Mouse (Mus musculus): ENCODE measurements at regions not wholly inside any gene's neighbourhood (a gene's known extent, or its start where the extent isn't known, plus 50 kb on each side); places are given as distances from the start of the nearest gene placed in this dataset.
"Not testable (repeated sequence)": the region's sequence is repeated elsewhere in the genome, so short reads cannot be mapped to it uniquely, and the experiment has no call there.

DNA sequence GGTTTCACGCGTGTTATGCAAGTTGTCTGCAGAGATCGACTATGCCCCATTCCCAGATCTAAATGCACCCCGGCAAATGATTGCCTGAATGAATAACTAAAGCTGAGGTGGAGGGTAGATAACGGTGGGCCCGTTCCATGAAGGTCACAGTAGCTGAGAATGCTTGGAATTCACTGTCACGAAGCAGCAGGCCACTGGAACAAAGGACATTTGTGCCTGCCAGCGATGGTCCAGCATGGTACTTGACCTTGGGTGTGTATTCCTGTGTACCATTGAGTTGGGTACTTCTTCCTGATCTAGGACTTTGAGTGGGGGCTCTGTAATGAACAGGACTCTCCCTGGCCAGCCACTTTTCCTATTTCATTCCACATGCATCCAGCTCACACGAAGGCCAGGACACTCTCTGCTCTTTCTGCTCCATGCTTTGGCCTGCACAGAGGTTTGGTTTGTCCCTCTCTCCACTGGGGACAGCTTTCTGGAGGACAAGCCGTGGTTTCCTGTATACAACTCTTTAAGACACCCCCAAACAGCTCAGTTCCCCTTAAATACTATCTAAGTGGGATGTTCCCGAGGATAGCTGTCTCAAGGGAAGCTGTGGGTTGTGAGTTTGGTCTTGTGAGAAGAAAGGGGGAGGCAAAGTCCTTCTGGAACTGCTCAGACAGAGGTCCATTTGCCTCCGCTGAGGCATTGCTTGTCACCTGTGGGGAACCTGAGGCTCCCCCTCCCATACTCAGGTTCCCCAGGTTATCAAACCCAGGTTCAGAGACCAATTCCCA, 246.9 kb downstream of the Diras2 start:
- no peak for DNase-seq (ENCODE audit: low spot score)
- Histone ChIP-seq H3K9ac (ENCODE audit: low read depth, low read length) (no peak overlapping the region), H3K36me3 (ENCODE audit: insufficient read depth, low read length) (no peaks in the 10 kb centered on the region), H3K9me3 (replicated peaks; ENCODE audit: low read length) (no peaks in the 10 kb centered on the region), H3K4me1 (replicated peaks; ENCODE audit: insufficient read depth, low read length) (no peaks in the 10 kb centered on the region), H3K27ac (no peak overlapping the region), H3K4me2 (ENCODE audit: low read length) (no peak overlapping the region), H3K27me3 (ENCODE audit: insufficient read depth, low read length) (no peaks in the 10 kb centered on the region), H3K4me3 (replicated peaks; ENCODE audit: low read depth, low read length) (no peak overlapping the region)
- TF ChIP-seq CTCF (IDR thresholded peaks at IDR 0.05; ENCODE audit: low read depth) = no peak
- WGBS = 77% methylated on average over 12 of the region's 12 CpGs
- ATAC-seq (replicated peaks; ENCODE audit: low FRiP score, low read depth) = no peak

DNA sequence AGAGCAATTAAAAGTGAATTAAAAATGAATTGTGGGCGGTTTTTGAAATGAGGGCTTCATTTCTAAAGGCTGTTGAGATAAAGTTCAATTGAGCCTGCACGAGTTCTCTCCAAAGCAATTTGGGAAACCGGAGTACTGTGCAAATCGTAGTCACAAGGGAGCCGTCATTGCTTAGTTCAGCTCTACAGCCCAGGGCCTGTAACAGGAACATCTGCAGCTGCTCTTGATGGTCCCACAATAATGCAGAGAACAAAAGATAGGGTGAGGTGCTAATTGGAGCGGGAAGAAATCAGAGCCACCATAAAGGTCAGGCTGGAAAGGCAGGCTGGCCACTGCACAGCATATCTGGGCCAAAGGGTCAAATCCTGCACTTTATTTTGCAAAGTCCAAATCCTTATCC, 242.7 kb downstream of the Diras2 start:
- no peak for ATAC-seq (replicated peaks; ENCODE audit: low FRiP score, low read depth)
- no peak for TF ChIP-seq CTCF (IDR thresholded peaks at IDR 0.05; ENCODE audit: low read depth)
- H3K4me1 ChIP-seq (replicated peaks; ENCODE audit: insufficient read depth, low read length) = no peaks in the 10 kb centered on the region
- no peaks in the 10 kb centered on the region for H3K9me3 ChIP-seq (replicated peaks; ENCODE audit: low read length)
- no peak overlapping the region for H3K9ac ChIP-seq (ENCODE audit: low read depth, low read length)
- no peak overlapping the region for H3K27ac ChIP-seq
- H3K4me2 ChIP-seq (ENCODE audit: low read length) = no peak overlapping the region
- H3K36me3 ChIP-seq (ENCODE audit: insufficient read depth, low read length) = no peaks in the 10 kb centered on the region
- whole genome bisulfite sequencing = 37% methylated on average over 6 of the region's 6 CpGs
- no peak overlapping the region for H3K4me3 ChIP-seq (replicated peaks; ENCODE audit: low read depth, low read length)
- DNase-seq (ENCODE audit: low spot score) = no peak
- H3K27me3 ChIP-seq (ENCODE audit: insufficient read depth, low read length) = no peaks in the 10 kb centered on the region

DNA sequence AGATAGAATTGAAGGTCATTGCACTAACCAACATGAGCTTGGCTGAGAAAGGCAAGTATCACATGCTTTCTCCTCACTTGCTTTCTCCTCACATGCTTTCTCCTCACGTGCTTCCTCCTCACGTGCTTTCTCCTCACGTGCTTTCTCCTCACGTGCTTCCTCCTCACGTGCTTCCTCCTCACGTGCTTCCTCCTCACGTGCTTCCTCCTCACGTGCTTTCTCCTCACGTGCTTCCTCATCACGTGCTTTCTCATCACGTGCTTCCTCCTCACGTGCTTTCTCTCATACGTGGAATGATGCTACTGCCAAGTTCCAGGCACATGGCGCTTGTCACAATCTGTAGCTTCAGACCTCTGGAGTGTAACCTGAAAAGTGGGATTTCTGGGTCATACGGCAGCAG, 235.2 kb downstream of the Diras2 start:
- 89% methylated on average over 15 of the region's 15 CpGs for WGBS
- Histone ChIP-seq H3K36me3 (ENCODE audit: insufficient read depth, low read length) (no peaks in the 10 kb centered on the region), H3K4me3 (replicated peaks; ENCODE audit: low read depth, low read length) (no peak overlapping the region), H3K9me3 (replicated peaks; ENCODE audit: low read length) (no peaks in the 10 kb centered on the region), H3K4me2 (ENCODE audit: low read length) (no peak overlapping the region), H3K4me1 (replicated peaks; ENCODE audit: insufficient read depth, low read length) (no peaks in the 10 kb centered on the region), H3K27me3 (ENCODE audit: insufficient read depth, low read length) (no peaks in the 10 kb centered on the region), H3K9ac (ENCODE audit: low read depth, low read length) (no peak overlapping the region), H3K27ac (no peak overlapping the region)
- TF ChIP-seq CTCF (IDR thresholded peaks at IDR 0.05; ENCODE audit: low read depth) = no peak
- DNase-seq (ENCODE audit: low spot score) (no peak), ATAC-seq (replicated peaks; ENCODE audit: low FRiP score, low read depth) (no peak)

GRCm38 (mm10) chr13:52296541-52297276, 234.4 kb downstream of the Diras2 start:
- H3K27me3 ChIP-seq (ENCODE audit: insufficient read depth, low read length) = no peaks in the 10 kb centered on the region
- ATAC-seq (replicated peaks; ENCODE audit: low FRiP score, low read depth) (no peak), DNase-seq (ENCODE audit: low spot score) (no peak)
- H3K9ac ChIP-seq (ENCODE audit: low read depth, low read length) = no peak overlapping the region
- no peak overlapping the region for H3K4me2 ChIP-seq (ENCODE audit: low read length)
- TF ChIP-seq CTCF (IDR thresholded peaks at IDR 0.05; ENCODE audit: low read depth) = no peak
- no peak overlapping the region for H3K27ac ChIP-seq
- WGBS = 71% methylated on average over 9 of the region's 9 CpGs
- no peak overlapping the region for H3K4me3 ChIP-seq (replicated peaks; ENCODE audit: low read depth, low read length)
- no peaks in the 10 kb centered on the region for H3K36me3 ChIP-seq (ENCODE audit: insufficient read depth, low read length)
- H3K9me3 ChIP-seq (replicated peaks; ENCODE audit: low read length) = no peaks in the 10 kb centered on the region
- H3K4me1 ChIP-seq (replicated peaks; ENCODE audit: insufficient read depth, low read length) = no peaks in the 10 kb centered on the region

DNA sequence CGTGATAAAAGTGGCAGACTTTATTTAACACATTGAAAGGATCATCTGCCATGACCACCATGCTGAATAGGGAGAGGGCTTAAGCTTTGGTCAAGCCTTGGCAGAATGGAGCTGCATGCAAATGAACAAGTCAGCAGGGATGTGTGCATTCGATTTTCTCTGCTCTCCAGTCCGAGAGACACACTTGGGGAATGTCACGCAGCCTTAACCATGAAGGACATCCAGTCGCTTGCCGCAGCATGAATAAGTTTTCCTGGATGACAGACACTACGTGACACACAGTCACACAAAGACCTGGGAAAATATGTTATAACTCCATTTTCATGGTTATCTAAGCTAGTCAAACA, 233.8 kb downstream of the Diras2 start:
- Histone ChIP-seq H3K36me3 (ENCODE audit: insufficient read depth, low read length) (no peaks in the 10 kb centered on the region), H3K27me3 (ENCODE audit: insufficient read depth, low read length) (no peaks in the 10 kb centered on the region), H3K9ac (ENCODE audit: low read depth, low read length) (no peak overlapping the region), H3K27ac (no peak overlapping the region), H3K4me3 (replicated peaks; ENCODE audit: low read depth, low read length) (no peak overlapping the region), H3K4me2 (ENCODE audit: low read length) (no peak overlapping the region), H3K4me1 (replicated peaks; ENCODE audit: insufficient read depth, low read length) (no peaks in the 10 kb centered on the region), H3K9me3 (replicated peaks; ENCODE audit: low read length) (no peaks in the 10 kb centered on the region)
- TF ChIP-seq CTCF (IDR thresholded peaks at IDR 0.05; ENCODE audit: low read depth) = no peak
- DNase-seq (ENCODE audit: low spot score) (no peak), ATAC-seq (replicated peaks; ENCODE audit: low FRiP score, low read depth) (no peak)
- WGBS = 80% methylated on average over 7 of the region's 7 CpGs

GRCm38 (mm10) chr13:52298362-52298761, 232.7 kb downstream of the Diras2 start:
- ATAC-seq (replicated peaks; ENCODE audit: low FRiP score, low read depth) = no peak
- Histone ChIP-seq H3K4me2 (ENCODE audit: low read length) (no peak overlapping the region), H3K9me3 (replicated peaks; ENCODE audit: low read length) (no peaks in the 10 kb centered on the region), H3K27ac (no peak overlapping the region), H3K4me3 (replicated peaks; ENCODE audit: low read depth, low read length) (no peak overlapping the region), H3K4me1 (replicated peaks; ENCODE audit: insufficient read depth, low read length) (no peaks in the 10 kb centered on the region), H3K27me3 (ENCODE audit: insufficient read depth, low read length) (no peaks in the 10 kb centered on the region), H3K36me3 (ENCODE audit: insufficient read depth, low read length) (no peaks in the 10 kb centered on the region), H3K9ac (ENCODE audit: low read depth, low read length) (no peak overlapping the region)
- 67% methylated on average over 5 of the region's 5 CpGs for WGBS
- no peak for TF ChIP-seq CTCF (IDR thresholded peaks at IDR 0.05; ENCODE audit: low read depth)
- no peak for DNase-seq (ENCODE audit: low spot score)

GRCm38 (mm10) chr13:52305328-52305727, 225.8 kb downstream of the Diras2 start:
- not testable (repeated sequence) for DNase-seq (ENCODE audit: low spot score)

More at GRCm38 (mm10) chr13:52305328-52305727, 225.8 kb downstream of the Diras2 start:
- not testable (repeated sequence) for ATAC-seq (replicated peaks; ENCODE audit: low FRiP score, low read depth); H3K27me3 ChIP-seq (ENCODE audit: insufficient read depth, low read length); H3K4me1 ChIP-seq (replicated peaks; ENCODE audit: insufficient read depth, low read length); H3K36me3 ChIP-seq (ENCODE audit: insufficient read depth, low read length); H3K4me3 ChIP-seq (replicated peaks; ENCODE audit: low read depth, low read length); H3K9ac ChIP-seq (ENCODE audit: low read depth, low read length); H3K9me3 ChIP-seq (replicated peaks; ENCODE audit: low read length); H3K4me2 ChIP-seq (ENCODE audit: low read length); H3K27ac ChIP-seq
